Mouse (Mus musculus) cerebellum, adult 9-10 months (tissue): Measurements from ENCODE around the gene Wdr17.

Source experiments
- DNase-seq: peaks from one replicate; pipeline ENCODE4 v3.0.0; 2022

Wdr17 gene

DNA sequence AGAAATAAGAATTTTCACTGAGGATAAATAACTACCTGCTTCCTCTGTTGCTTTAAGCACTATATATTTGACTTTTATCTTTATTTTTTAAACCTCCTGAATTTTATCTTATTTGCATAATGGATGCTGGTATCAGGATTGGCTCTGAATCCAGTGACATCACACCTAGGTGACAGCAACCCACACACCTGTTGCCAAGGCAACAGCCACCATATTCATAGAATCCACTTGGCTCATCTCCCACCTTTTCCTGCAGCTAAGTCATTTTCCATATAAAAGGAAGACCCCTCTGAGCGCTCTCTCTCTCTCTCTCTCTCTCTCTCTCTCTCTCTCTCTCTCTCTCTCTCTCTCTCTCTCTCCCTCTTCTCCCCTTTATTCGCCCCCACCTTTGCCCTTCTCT lies 290.0 kb downstream of the Wdr17 start:
- DNase-seq = no peak

DNA sequence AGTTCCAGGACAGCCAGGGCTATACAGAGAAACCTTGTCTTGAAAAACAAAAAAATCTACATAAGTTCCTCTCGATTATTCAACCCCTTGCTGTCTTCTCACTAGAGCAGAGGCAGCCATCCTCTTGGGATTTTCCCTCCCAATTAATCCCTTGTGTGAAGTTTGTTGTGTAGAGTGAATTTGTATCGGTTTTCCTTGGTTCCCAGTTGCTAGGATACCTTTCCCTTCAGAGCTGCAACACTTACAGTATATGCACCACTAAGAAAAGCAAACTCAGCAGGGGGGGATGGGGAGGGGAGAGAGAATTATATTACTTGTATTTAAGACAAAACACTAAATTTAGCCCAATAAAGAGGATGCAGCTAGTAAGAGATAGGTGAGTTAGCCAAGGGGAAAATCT lies 290.9 kb downstream of the Wdr17 start:
- DNase-seq = no peak

DNA sequence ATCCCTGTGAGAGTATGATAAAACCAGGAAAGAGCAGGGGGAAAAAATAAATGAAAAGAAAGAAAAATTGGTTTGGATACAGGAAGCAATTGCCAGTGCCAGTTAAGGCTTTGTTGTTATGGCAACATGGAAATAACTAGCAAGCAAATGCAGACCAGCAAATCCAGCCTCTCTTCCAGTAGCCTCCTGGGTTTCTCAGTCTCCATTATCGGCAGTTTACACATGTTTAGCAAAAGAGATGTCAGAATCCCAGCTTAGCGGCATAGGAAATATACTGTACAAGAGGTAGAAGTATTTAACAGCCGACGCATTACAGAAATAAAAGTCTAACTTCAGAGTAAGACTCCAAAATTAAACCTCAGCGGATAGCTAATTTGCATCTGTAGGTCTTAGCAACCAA lies 292.4 kb downstream of the Wdr17 start:
- DNase-seq = no peak

DNA sequence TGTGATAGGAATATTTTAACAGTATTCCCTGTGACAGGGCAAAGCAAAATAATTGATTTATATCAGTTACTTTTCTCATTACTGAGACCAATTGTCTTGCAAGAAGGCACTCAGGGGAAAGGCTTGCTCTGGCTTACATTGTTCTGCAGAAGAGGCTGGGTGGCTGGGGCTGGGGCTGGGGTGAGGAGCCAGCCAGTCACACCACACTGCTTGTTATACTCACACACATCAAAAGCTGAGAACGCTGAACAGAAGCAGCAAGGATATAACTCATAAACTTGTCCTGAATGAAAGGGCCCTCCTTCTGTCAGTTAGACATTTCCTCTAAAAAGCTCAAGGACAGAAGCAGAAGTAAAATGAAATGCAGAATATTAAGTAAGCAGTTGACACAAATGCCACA lies 304.1 kb downstream of the Wdr17 start:
- DNase-seq = no peak

DNA sequence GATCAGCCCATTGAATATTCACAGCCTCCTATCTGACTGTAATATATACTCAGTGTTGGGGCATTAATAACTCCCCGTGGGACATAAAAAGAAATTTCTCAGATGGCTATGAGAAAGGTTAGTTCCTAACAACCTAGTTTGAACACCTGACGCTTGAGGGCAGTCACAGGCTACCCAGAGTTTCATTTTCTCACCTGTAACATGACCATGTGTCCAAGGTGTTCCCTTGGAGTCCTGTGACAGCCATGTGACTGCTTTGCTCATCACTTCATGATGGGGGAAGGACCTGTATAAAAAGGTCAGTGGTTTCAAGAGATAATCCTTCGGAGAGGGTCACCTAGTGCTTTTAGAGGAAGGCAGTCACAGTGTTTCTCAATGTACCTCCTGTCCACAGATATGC lies 305.5 kb downstream of the Wdr17 start:
- DNase-seq = no peak
